Mouse (Mus musculus): Measurements from ENCODE around the gene Evi5. TPM values are rescaled to one million over a fixed set of nuclear protein-coding genes. Genes with fewer than 3 reads are reported as not detected.

The Evi5 gene
- polyA plus RNA-seq, 1 experiment from 2014 or later: 57.5 TPM

- H3K9me3 ChIP-seq (ENCODE audit: control insufficient read depth, low read length): peaks cover 6% of the 10 kb centered on the region
- no peak overlapping the region for H3K4me3 ChIP-seq (ENCODE audit: low read length)
- H3K4me2 ChIP-seq (ENCODE audit: low read depth, low read length): no peak overlapping the region
- 39% methylated on average over 1 of the region's 1 CpGs for WGBS
- ATAC-seq (ENCODE audit: low read depth): peak; percentile 93
- peaks cover 13% of the 10 kb centered on the region for H3K4me1 ChIP-seq (replicated peaks; ENCODE audit: control insufficient read depth, insufficient read depth, low read length)
- H3K9ac ChIP-seq (ENCODE audit: low read length): no peak overlapping the region
- no peak overlapping the region for H3K27ac ChIP-seq (ENCODE audit: low read length)
- H3K27me3 ChIP-seq (ENCODE audit: control insufficient read depth, insufficient read depth, low read depth, low read length): no peaks in the 10 kb centered on the region
- H3K36me3 ChIP-seq (ENCODE audit: control insufficient read depth, insufficient read depth, low read length): peaks cover 10% of the 10 kb centered on the region
These were observed 40.6 kb downstream of the Evi5 start for GRCm38 (mm10) chr5:107834287-107834686.

GRCm38 (mm10) chr5:107831351-107831750 lies 43.6 kb downstream of the Evi5 start:
- WGBS: 89% methylated on average over 3 of the region's 3 CpGs
- no peak for ATAC-seq (ENCODE audit: low read depth)
- H3K27me3 ChIP-seq (ENCODE audit: control insufficient read depth, insufficient read depth, low read depth, low read length): no peaks in the 10 kb centered on the region
- peaks cover 6% of the 10 kb centered on the region for H3K9me3 ChIP-seq (ENCODE audit: control insufficient read depth, low read length)
- no peak overlapping the region for H3K9ac ChIP-seq (ENCODE audit: low read length)
- H3K36me3 ChIP-seq (ENCODE audit: control insufficient read depth, insufficient read depth, low read length): peaks cover 10% of the 10 kb centered on the region
- no peak overlapping the region for H3K27ac ChIP-seq (ENCODE audit: low read length)
- no peak overlapping the region for H3K4me2 ChIP-seq (ENCODE audit: low read depth, low read length)
- no peak overlapping the region for H3K4me3 ChIP-seq (ENCODE audit: low read length)
- peaks cover 8% of the 10 kb centered on the region for H3K4me1 ChIP-seq (replicated peaks; ENCODE audit: control insufficient read depth, insufficient read depth, low read length)

- Histone ChIP-seq H3K36me3 (ENCODE audit: control insufficient read depth, insufficient read depth, low read length) (peaks cover 10% of the 10 kb centered on the region), H3K4me2 (ENCODE audit: low read depth, low read length) (no peak within 1 kb of the TSS), H3K27ac (ENCODE audit: low read length) (no peak within 1 kb of the TSS), H3K9ac (ENCODE audit: low read length) (no peak within 1 kb of the TSS), H3K27me3 (ENCODE audit: control insufficient read depth, insufficient read depth, low read depth, low read length) (no peaks in the 10 kb centered on the region), H3K9me3 (ENCODE audit: control insufficient read depth, low read length) (peaks cover 6% of the 10 kb centered on the region), H3K4me3 (ENCODE audit: low read length) (no peak within 1 kb of the TSS), H3K4me1 (replicated peaks; ENCODE audit: control insufficient read depth, insufficient read depth, low read length) (peaks cover 3% of the 10 kb centered on the region; the same call in 1 of the 2 replicates)
- WGBS: 94% methylated on average over 22 of the region's 22 CpGs
- ATAC-seq (ENCODE audit: low read depth): no peak
These were observed 44.8 kb downstream of the Evi5 start, which contains the start of gene Ube2d2b for GRCm38 (mm10) chr5:107829998-107830560. Gene Ube2d2b (plus strand): TSS chr5:107830099.

GRCm38 (mm10) chr5:107822521-107822920 lies 52.4 kb downstream of the Evi5 start:
- no peak overlapping the region for H3K4me3 ChIP-seq (ENCODE audit: low read length)
- H3K9ac ChIP-seq (ENCODE audit: low read length): no peak overlapping the region
- no peak for ATAC-seq (ENCODE audit: low read depth)
- H3K27ac ChIP-seq (ENCODE audit: low read length): no peak overlapping the region
- no peak overlapping the region for H3K4me2 ChIP-seq (ENCODE audit: low read depth, low read length)
- no peaks in the 10 kb centered on the region for H3K27me3 ChIP-seq (ENCODE audit: control insufficient read depth, insufficient read depth, low read depth, low read length)
- H3K9me3 ChIP-seq (ENCODE audit: control insufficient read depth, low read length): no peaks in the 10 kb centered on the region
- no peaks in the 10 kb centered on the region; the same call in 1 of the 2 replicates for H3K4me1 ChIP-seq (replicated peaks; ENCODE audit: control insufficient read depth, insufficient read depth, low read length)
- 84% methylated on average over 1 of the region's 1 CpGs for WGBS
- H3K36me3 ChIP-seq (ENCODE audit: control insufficient read depth, insufficient read depth, low read length): peaks cover 2% of the 10 kb centered on the region; the same call in 1 of the 2 replicates

GRCm38 (mm10) chr5:107814651-107815050 lies 60.3 kb downstream of the Evi5 start:
- peaks cover 8% of the 10 kb centered on the region for H3K36me3 ChIP-seq (ENCODE audit: control insufficient read depth, insufficient read depth, low read length)
- ATAC-seq (ENCODE audit: low read depth): no peak
- H3K4me3 ChIP-seq (ENCODE audit: low read length): no peak overlapping the region
- H3K27ac ChIP-seq (ENCODE audit: low read length): no peak overlapping the region
- no peaks in the 10 kb centered on the region for H3K27me3 ChIP-seq (ENCODE audit: control insufficient read depth, insufficient read depth, low read depth, low read length)
- 82% methylated on average over 2 of the region's 2 CpGs for WGBS
- no peak overlapping the region for H3K9ac ChIP-seq (ENCODE audit: low read length)
- H3K4me1 ChIP-seq (replicated peaks; ENCODE audit: control insufficient read depth, insufficient read depth, low read length): no peaks in the 10 kb centered on the region
- H3K4me2 ChIP-seq (ENCODE audit: low read depth, low read length): no peak overlapping the region
- H3K9me3 ChIP-seq (ENCODE audit: control insufficient read depth, low read length): no peaks in the 10 kb centered on the region

GRCm38 (mm10) chr5:107807496-107807895 lies 67.4 kb downstream of the Evi5 start:
- H3K4me1 ChIP-seq (replicated peaks; ENCODE audit: control insufficient read depth, insufficient read depth, low read length): no peaks in the 10 kb centered on the region
- no peak overlapping the region for H3K4me2 ChIP-seq (ENCODE audit: low read depth, low read length)
- H3K27me3 ChIP-seq (ENCODE audit: control insufficient read depth, insufficient read depth, low read depth, low read length): no peaks in the 10 kb centered on the region
- no peak overlapping the region for H3K9ac ChIP-seq (ENCODE audit: low read length)
- no peak overlapping the region for H3K4me3 ChIP-seq (ENCODE audit: low read length)
- no peaks in the 10 kb centered on the region for H3K9me3 ChIP-seq (ENCODE audit: control insufficient read depth, low read length)
- H3K36me3 ChIP-seq (ENCODE audit: control insufficient read depth, insufficient read depth, low read length): no peaks in the 10 kb centered on the region; the same call in 1 of the 2 replicates
- 47% methylated on average over 4 of the region's 4 CpGs for WGBS
- no peak overlapping the region for H3K27ac ChIP-seq (ENCODE audit: low read length)
- peak; percentile 84 for ATAC-seq (ENCODE audit: low read depth)

- no peak for ATAC-seq (ENCODE audit: low read depth)
- no peaks in the 10 kb centered on the region for H3K9me3 ChIP-seq (ENCODE audit: control insufficient read depth, low read length)
- H3K36me3 ChIP-seq (ENCODE audit: control insufficient read depth, insufficient read depth, low read length): 0 out of 2 replicates have a peak, but pooled peaks cover 2% of the 10 kb centered on the region
- no peak overlapping the region for H3K9ac ChIP-seq (ENCODE audit: low read length)
- H3K4me1 ChIP-seq (replicated peaks; ENCODE audit: control insufficient read depth, insufficient read depth, low read length): no peaks in the 10 kb centered on the region
- no peak overlapping the region for H3K27ac ChIP-seq (ENCODE audit: low read length)
- no peak overlapping the region for H3K4me2 ChIP-seq (ENCODE audit: low read depth, low read length)
- H3K4me3 ChIP-seq (ENCODE audit: low read length): no peak overlapping the region
- no peaks in the 10 kb centered on the region for H3K27me3 ChIP-seq (ENCODE audit: control insufficient read depth, insufficient read depth, low read depth, low read length)
These were observed 72.3 kb downstream of the Evi5 start for GRCm38 (mm10) chr5:107802621-107803020.

- Histone ChIP-seq H3K9me3 (ENCODE audit: control insufficient read depth, low read length) (no peaks in the 10 kb centered on the region), H3K4me2 (ENCODE audit: low read depth, low read length) (no peak overlapping the region), H3K27ac (ENCODE audit: low read length) (no peak overlapping the region), H3K36me3 (ENCODE audit: control insufficient read depth, insufficient read depth, low read length) (peaks cover 7% of the 10 kb centered on the region; the same call in 1 of the 2 replicates), H3K4me1 (replicated peaks; ENCODE audit: control insufficient read depth, insufficient read depth, low read length) (no peaks in the 10 kb centered on the region), H3K9ac (ENCODE audit: low read length) (no peak overlapping the region), H3K4me3 (ENCODE audit: low read length) (no peak overlapping the region), H3K27me3 (ENCODE audit: control insufficient read depth, insufficient read depth, low read depth, low read length) (no peaks in the 10 kb centered on the region)
- 83% methylated on average over 2 of the region's 2 CpGs for WGBS
- ATAC-seq (ENCODE audit: low read depth): no peak
These were observed 73.7 kb downstream of the Evi5 start for GRCm38 (mm10) chr5:107801234-107801633.

- 93% methylated on average over 6 of the region's 6 CpGs for WGBS
- Histone ChIP-seq H3K27me3 (ENCODE audit: control insufficient read depth, insufficient read depth, low read depth, low read length) (no peaks in the 10 kb centered on the region), H3K9me3 (ENCODE audit: control insufficient read depth, low read length) (no peaks in the 10 kb centered on the region), H3K9ac (ENCODE audit: low read length) (no peak overlapping the region), H3K27ac (ENCODE audit: low read length) (no peak overlapping the region), H3K4me3 (ENCODE audit: low read length) (no peak overlapping the region), H3K36me3 (ENCODE audit: control insufficient read depth, insufficient read depth, low read length) (peaks cover 7% of the 10 kb centered on the region; the same call in 1 of the 2 replicates), H3K4me2 (ENCODE audit: low read depth, low read length) (no peak overlapping the region), H3K4me1 (replicated peaks; ENCODE audit: control insufficient read depth, insufficient read depth, low read length) (peaks cover 3% of the 10 kb centered on the region)
- no peak for ATAC-seq (ENCODE audit: low read depth)
These were observed 76.6 kb downstream of the Evi5 start for GRCm38 (mm10) chr5:107798290-107798689.

All from lung, embryonic 16.5 days (tissue).